Mouse (Mus musculus) heart, adult 2 months (tissue): ENCODE measurements around the gene Nrxn3.

Experiments used
- CTCF ChIP-seq: fragments of 200-600 bp; IDR thresholded peaks from 2 replicates; pipeline ENCODE4 v1.8.1; 2022; ENCODE audit warnings: antibody characterized with exemption, mild to moderate bottlenecking, moderate library complexity
- EP300 ChIP-seq: fragments of 200-500 bp; IDR thresholded peaks from 2 replicates; pipeline ENCODE4 v1.6.1; 2011; ENCODE audit warnings: low read depth, low read length, control low read depth; ENCODE audit not compliant: insufficient read depth

GRCm38 (mm10) chr12:89811815-89812549 is 1089.3 kb downstream of the Nrxn3 start:
- TF ChIP-seq EP300 (no peak), CTCF (no peak)
